ENCODE assay signal across 8 mouse cellular contexts in genomic region chr12:77000096-77000704, GRCm38 (mm10). TPM values are rescaled to one million over a fixed set of nuclear protein-coding genes. Genes with fewer than 3 reads are reported as not detected.
DNase-seq lines count a peak whose midpoint lies in the region; ATAC-seq lines count a peak whose summit lies in the region.

No protein-coding gene starts in this region.

- no peaks in the 10 kb centered on the region; the same call in 1 of the 2 replicates for H3K4me1 ChIP-seq in intestine, embryonic 14.5 days (replicated peaks; ENCODE audit: control insufficient read depth, insufficient read depth, low read length)
- peaks cover 10% of the 10 kb centered on the region; the same call in 1 of the 2 replicates for H3K4me1 ChIP-seq in limb, embryonic 11.5 days (ENCODE audit: control insufficient read depth, insufficient read depth, low read length)
- peaks cover 23% of the 10 kb centered on the region for H3K4me1 ChIP-seq in midbrain, embryonic 15.5 days
- H3K4me1 ChIP-seq in stomach, embryonic 16.5 days (ENCODE audit: control insufficient read depth, insufficient read depth, low read length): 0 out of 2 replicates have a peak, but pooled peaks cover 3% of the 10 kb centered on the region

- WGBS in intestine, embryonic 14.5 days: 17% methylated on average over 4 of the region's 4 CpGs
- 12% methylated on average over 4 of the region's 4 CpGs for WGBS in limb, embryonic 11.5 days
- WGBS in midbrain, embryonic 15.5 days: 20% methylated on average over 4 of the region's 4 CpGs
- WGBS in stomach, embryonic 16.5 days: 13% methylated on average over 4 of the region's 4 CpGs

- ATAC-seq in intestine, embryonic 14.5 days (replicated peaks; ENCODE audit: low FRiP score, low TSS enrichment, low read depth): peak; percentile 52; the same call in 1 of the 2 replicates
- peak; percentile 68 for ATAC-seq in limb, embryonic 11.5 days (ENCODE audit: insufficient number of reproducible peaks, low FRiP score, low TSS enrichment, low read depth)
- ATAC-seq in midbrain, embryonic 15.5 days (replicated peaks): peak; percentile 89
- ATAC-seq in stomach, embryonic 16.5 days (ENCODE audit: insufficient read depth, low FRiP score): peak; percentile 68; the same call in 1 of the 2 replicates

- no peak overlapping the region for H3K9ac ChIP-seq in intestine, embryonic 14.5 days (ENCODE audit: low read length)
- H3K9ac ChIP-seq in limb, embryonic 11.5 days (ENCODE audit: low read length): no peak overlapping the region
- no peak overlapping the region for H3K9ac ChIP-seq in midbrain, embryonic 15.5 days
- no peak overlapping the region for H3K9ac ChIP-seq in stomach, embryonic 16.5 days (ENCODE audit: low read length)

- no peak overlapping the region for H3K27ac ChIP-seq in intestine, embryonic 14.5 days (ENCODE audit: low read depth)
- no peak overlapping the region for H3K27ac ChIP-seq in limb, embryonic 11.5 days (replicated peaks; ENCODE audit: low read depth, low read length)
- peak overlapping the region; percentile 56 for H3K27ac ChIP-seq in midbrain, embryonic 15.5 days
- no peak overlapping the region for H3K27ac ChIP-seq in stomach, embryonic 16.5 days (ENCODE audit: low read length)

- H3K27me3 ChIP-seq in intestine, embryonic 14.5 days (replicated peaks; ENCODE audit: control insufficient read depth, insufficient read depth, low read length): no peaks in the 10 kb centered on the region
- H3K27me3 ChIP-seq in limb, embryonic 11.5 days (ENCODE audit: control insufficient read depth, insufficient read depth, low read length): no peaks in the 10 kb centered on the region
- no peaks in the 10 kb centered on the region for H3K27me3 ChIP-seq in midbrain, embryonic 15.5 days (replicated peaks)
- H3K27me3 ChIP-seq in stomach, embryonic 16.5 days (ENCODE audit: control insufficient read depth, insufficient read depth, low read length): no peaks in the 10 kb centered on the region

- no peaks in the 10 kb centered on the region for H3K36me3 ChIP-seq in intestine, embryonic 14.5 days (ENCODE audit: control insufficient read depth, insufficient read depth, low read length)
- H3K36me3 ChIP-seq in limb, embryonic 11.5 days (ENCODE audit: control insufficient read depth, insufficient read depth, low read length): no peaks in the 10 kb centered on the region
- H3K36me3 ChIP-seq in midbrain, embryonic 15.5 days (replicated peaks): no peaks in the 10 kb centered on the region
- no peaks in the 10 kb centered on the region for H3K36me3 ChIP-seq in stomach, embryonic 16.5 days (ENCODE audit: control insufficient read depth, insufficient read depth, low read length)

- H3K4me3 ChIP-seq in intestine, embryonic 14.5 days (ENCODE audit: low read depth, low read length): no peak overlapping the region
- no peak overlapping the region for H3K4me3 ChIP-seq in limb, embryonic 11.5 days (ENCODE audit: low read depth, low read length)
- H3K4me3 ChIP-seq in midbrain, embryonic 15.5 days: no peak overlapping the region
- H3K4me3 ChIP-seq in stomach, embryonic 16.5 days (replicated peaks; ENCODE audit: low read length): no peak overlapping the region

- peak; percentile 79 for DNase-seq in A20 (ENCODE audit: low read depth, low spot score)
- DNase-seq in T-cell, adult 2 months (ENCODE audit: low spot score): peak; percentile 66
- DNase-seq in cerebellum, postnatal 25 days: peak; percentile 73 to 80
- DNase-seq in gastrocnemius, adult 18-20 months (ENCODE audit: low spot score): peak; percentile 69
- DNase-seq in intestine, embryonic 14.5 days (ENCODE audit: low spot score): peak; percentile 77
- DNase-seq in limb, embryonic 11.5 days (ENCODE audit: low spot score): peak; percentile 72

- H3K4me2 ChIP-seq in intestine, embryonic 14.5 days (ENCODE audit: low read length): no peak overlapping the region
- H3K4me2 ChIP-seq in limb, embryonic 11.5 days (ENCODE audit: low read depth, severe bottlenecking): no peak overlapping the region
- H3K4me2 ChIP-seq in midbrain, embryonic 15.5 days: no peak overlapping the region
- H3K4me2 ChIP-seq in stomach, embryonic 16.5 days (ENCODE audit: low read depth, low read length): no peak overlapping the region

- H3K9me3 ChIP-seq in intestine, embryonic 14.5 days (ENCODE audit: control insufficient read depth, low read length): no peaks in the 10 kb centered on the region
- no peaks in the 10 kb centered on the region for H3K9me3 ChIP-seq in limb, embryonic 11.5 days (ENCODE audit: control insufficient read depth, low read length)
- H3K9me3 ChIP-seq in midbrain, embryonic 15.5 days: no peaks in the 10 kb centered on the region
- H3K9me3 ChIP-seq in stomach, embryonic 16.5 days (replicated peaks; ENCODE audit: control insufficient read depth, low read length): no peaks in the 10 kb centered on the region

RNA-seq across cellular contexts. Expression of gene Max, which starts 38.2 kb away (rescaled TPM):
- 10 to 100 TPM; 30.1 to 36.7 TPM for total RNA-seq in gastrocnemius, adult 18-20 months (2021)
- polyA plus RNA-seq in intestine, embryonic 14.5 days (2014; fragmentation: Nextera tagmentation; extraction: Ambion mirVana): 27.5 and 33.4 TPM in 2 replicates
- polyA plus RNA-seq in limb, embryonic 11.5 days (2014; fragmentation: Nextera tagmentation; extraction: Ambion mirVana): 20.2 and 33.7 TPM in 2 replicates
- 20.3 and 20.7 TPM in 2 replicates for polyA plus RNA-seq in midbrain, embryonic 15.5 days (2015; fragmentation: Nextera tagmentation; extraction: Ambion mirVana)
- polyA plus RNA-seq in stomach, embryonic 16.5 days (2015; fragmentation: Nextera tagmentation; extraction: Ambion mirVana): 16.1 and 16.9 TPM in 2 replicates
